Mouse (Mus musculus) gastrocnemius, postnatal 14 days (tissue): ENCODE data around the gene Snx33. TPM values are rescaled to one million over a fixed set of nuclear protein-coding genes. Genes with fewer than 3 reads are reported as not detected.

Experiments used
- DNase-seq: peaks from one replicate; pipeline ENCODE4 v3.0.0; 2021; ENCODE audit warnings: mixed read lengths
- intact Hi-C: fragments of 180-260 bp; cut with DNase I; formaldehyde crosslinking; loops from one replicate; pipeline ENCODE4 v1.15.1; 2025; ENCODE audit warnings: low total_unique reads
- total RNA-seq, 2 experiments: library from RNA; stranded (reverse); gene quantifications; 2 replicates each; pipeline ENCODE4 v1.2.3; 2021

Snx33 gene
- total RNA-seq, 2 experiments from 2014 or later = 6.4 to 6.5 TPM

- no peak for DNase-seq
- intact Hi-C loops = no loop called here
Measured at GRCm38 (mm10) chr9:56900060-56900459, 28.1 kb downstream of the Snx33 start.

- DNase-seq = no peak
- intact Hi-C loops = loop anchor here (10.0 kb wide), 1 partner anchor 145 kb away; no protein-coding TSS in a partner anchor
Measured at GRCm38 (mm10) chr9:56899409-56899808, 28.8 kb downstream of the Snx33 start.

- intact Hi-C loops = loop anchor here (10.0 kb wide), 1 partner anchor 148 kb away; no protein-coding TSS in a partner anchor
- no peak for DNase-seq
Measured at GRCm38 (mm10) chr9:56896779-56897178, 31.4 kb downstream of the Snx33 start.

- peak; percentile 56 for DNase-seq
Measured at GRCm38 (mm10) chr9:56894006-56894405, 34.2 kb downstream of the Snx33 start.

GRCm38 (mm10) chr9:56893313-56893712 is 34.9 kb downstream of the Snx33 start:
- no peak for DNase-seq
- intact Hi-C loops = loop anchor here (5.0 to 10.0 kb wide), 2 partner anchors 34 to 151 kb away; partner anchors contain the start of gene Snx33

More at GRCm38 (mm10) chr9:56894006-56894405, 34.2 kb downstream of the Snx33 start:
- intact Hi-C loops = loop anchor here (5.0 to 10.0 kb wide), 2 partner anchors 33 to 151 kb away; partner anchors contain the start of gene Snx33

- no peak for DNase-seq
- intact Hi-C loops = loop anchor here (5.0 to 10.0 kb wide), 2 partner anchors 35 to 153 kb away; partner anchors contain the start of gene Snx33
Measured at GRCm38 (mm10) chr9:56892111-56892510, 36.1 kb downstream of the Snx33 start.

- intact Hi-C loops = loop anchor here (5.0 to 10.0 kb wide), 2 partner anchors 36 to 153 kb away; partner anchors contain the start of gene Snx33
- DNase-seq = peak; percentile 57
Measured at GRCm38 (mm10) chr9:56891517-56892011, 36.6 kb downstream of the Snx33 start.

- DNase-seq = no peak
- intact Hi-C loops = loop anchor here (5.0 to 10.0 kb wide), 2 partner anchors 37 to 154 kb away; partner anchors contain the start of gene Snx33
Measured at GRCm38 (mm10) chr9:56890522-56891250, 37.5 kb downstream of the Snx33 start.

GRCm38 (mm10) chr9:56889817-56890216 is 38.4 kb downstream of the Snx33 start:
- intact Hi-C loops = loop anchor here (2.0 to 10.0 kb wide), 3 partner anchors 37 to 155 kb away; partner anchors contain the start of gene Snx33
- DNase-seq = peak; percentile 70

- DNase-seq = no peak
- intact Hi-C loops = no loop called here
Measured at GRCm38 (mm10) chr9:56887581-56887980, 40.6 kb downstream of the Snx33 start.

GRCm38 (mm10) chr9:56886601-56887000 is 41.6 kb downstream of the Snx33 start:
- intact Hi-C loops = no loop called here
- no peak for DNase-seq

GRCm38 (mm10) chr9:56886113-56886512 is 42.1 kb downstream of the Snx33 start:
- intact Hi-C loops = no loop called here
- no peak for DNase-seq

GRCm38 (mm10) chr9:56884328-56884727 is 43.8 kb downstream of the Snx33 start:
- DNase-seq = no peak
- intact Hi-C loops = no loop called here

- intact Hi-C loops = no loop called here
- DNase-seq = no peak
Measured at GRCm38 (mm10) chr9:56883470-56883869, 44.7 kb downstream of the Snx33 start.

- intact Hi-C loops = no loop called here
Measured at GRCm38 (mm10) chr9:56882818-56883217, 45.4 kb downstream of the Snx33 start.

GRCm38 (mm10) chr9:56882283-56882682 is 45.9 kb downstream of the Snx33 start:
- intact Hi-C loops = no loop called here
- no peak for DNase-seq

More at GRCm38 (mm10) chr9:56882818-56883217, 45.4 kb downstream of the Snx33 start:
- peak; percentile 79 for DNase-seq

GRCm38 (mm10) chr9:56881539-56882082 is 46.6 kb downstream of the Snx33 start:
- no peak for DNase-seq
- intact Hi-C loops = no loop called here

GRCm38 (mm10) chr9:56880790-56881189 is 47.4 kb downstream of the Snx33 start:
- intact Hi-C loops = no loop called here
- DNase-seq = no peak

- no peak for DNase-seq
Measured at GRCm38 (mm10) chr9:56877284-56877683, 50.9 kb downstream of the Snx33 start.

GRCm38 (mm10) chr9:56876784-56877183 is 51.4 kb downstream of the Snx33 start:
- intact Hi-C loops = no loop called here
- DNase-seq = peak; percentile 66

More at GRCm38 (mm10) chr9:56877284-56877683, 50.9 kb downstream of the Snx33 start:
- intact Hi-C loops = no loop called here
